Mouse (Mus musculus) gastrocnemius, adult 2 months (tissue): ENCODE measurements around the gene Sel1l3. TPM values are rescaled to one million over a fixed set of nuclear protein-coding genes. Genes with fewer than 3 reads are reported as not detected.

Experiments used
- DNase-seq: peaks from one replicate; pipeline ENCODE4 v3.0.0; 2022
- H3K27ac ChIP-seq: fragments of 200-600 bp; 2 replicates; pipeline ENCODE4 v1.8.1; 2022; ENCODE audit warnings: mild to moderate bottlenecking
- H3K4me3 ChIP-seq: fragments of 200-600 bp; 2 replicates; pipeline ENCODE4 v1.8.1; 2022; ENCODE audit warnings: mild to moderate bottlenecking, moderate library complexity
- CTCF ChIP-seq: fragments of 200-600 bp; IDR thresholded peaks from 2 replicates; pipeline ENCODE4 v1.8.1; 2022; ENCODE audit warnings: antibody characterized with exemption, mild to moderate bottlenecking, moderate library complexity
- intact Hi-C: fragments of 180-260 bp; cut with DNase I; formaldehyde crosslinking; loops from one replicate; pipeline ENCODE4 v1.15.1; 2025
- total RNA-seq, 2 experiments: library from RNA; stranded (reverse); gene quantifications; 2 replicates each; pipeline ENCODE4 v1.2.3; 2021

Sel1l3 gene
- total RNA-seq, 2 experiments from 2014 or later: 59.8 to 69.4 TPM

- DNase-seq: no peak
- Histone ChIP-seq H3K4me3 (no peak overlapping the region), H3K27ac (no peak overlapping the region)
- intact Hi-C loops: no loop called here
- no peak for TF ChIP-seq CTCF
Measured at GRCm38 (mm10) chr5:53239831-53240440, 26.2 kb upstream of the Sel1l3 start.

GRCm38 (mm10) chr5:53239189-53239588, 25.5 kb upstream of the Sel1l3 start:
- no peak overlapping the region for H3K4me3 ChIP-seq
- H3K27ac ChIP-seq: no peak overlapping the region
- intact Hi-C loops: no loop called here
- no peak for DNase-seq
- TF ChIP-seq CTCF: no peak

- Histone ChIP-seq H3K4me3 (no peak overlapping the region), H3K27ac (no peak overlapping the region)
- peak; percentile 75 for DNase-seq
- TF ChIP-seq CTCF: no peak
- intact Hi-C loops: no loop called here
Measured at GRCm38 (mm10) chr5:53238761-53239160, 25.0 kb upstream of the Sel1l3 start.

GRCm38 (mm10) chr5:53236749-53237148, 23.0 kb upstream of the Sel1l3 start:
- intact Hi-C loops: no loop called here
- Histone ChIP-seq H3K27ac (no peak overlapping the region), H3K4me3 (no peak overlapping the region)
- DNase-seq: no peak
- TF ChIP-seq CTCF: no peak

GRCm38 (mm10) chr5:53236136-53236535, 22.4 kb upstream of the Sel1l3 start:
- intact Hi-C loops: no loop called here
- no peak overlapping the region for H3K4me3 ChIP-seq
- TF ChIP-seq CTCF: no peak
- no peak overlapping the region for H3K27ac ChIP-seq
- DNase-seq: peak; percentile 42

GRCm38 (mm10) chr5:53235551-53235950, 21.8 kb upstream of the Sel1l3 start:
- Histone ChIP-seq H3K27ac (no peak overlapping the region), H3K4me3 (no peak overlapping the region)
- intact Hi-C loops: no loop called here
- no peak for TF ChIP-seq CTCF
- DNase-seq: no peak

- intact Hi-C loops: no loop called here
- Histone ChIP-seq H3K27ac (no peak overlapping the region), H3K4me3 (no peak overlapping the region)
- TF ChIP-seq CTCF: no peak
- no peak for DNase-seq
Measured at GRCm38 (mm10) chr5:53230560-53230959, 16.8 kb upstream of the Sel1l3 start.

- Histone ChIP-seq H3K27ac (no peak overlapping the region), H3K4me3 (no peak overlapping the region)
- intact Hi-C loops: no loop called here
- no peak for DNase-seq
- TF ChIP-seq CTCF: no peak
Measured at GRCm38 (mm10) chr5:53225434-53225833, 11.7 kb upstream of the Sel1l3 start.

GRCm38 (mm10) chr5:53214801-53215200, 1.1 kb upstream of the Sel1l3 start:
- DNase-seq: no peak
- Histone ChIP-seq H3K4me3 (peak overlapping the region; percentile 28; the same call in 1 of the 2 replicates), H3K27ac (peak overlapping the region; percentile 93)
- intact Hi-C loops: loop anchor here (2.0 kb wide), 1 partner anchor 44 kb away; no protein-coding TSS in a partner anchor
- no peak for TF ChIP-seq CTCF

- Histone ChIP-seq H3K27ac (peak overlapping the region; percentile 93), H3K4me3 (peak overlapping the region; percentile 90)
- TF ChIP-seq CTCF: no peak
- peak; percentile 69 for DNase-seq
- intact Hi-C loops: loop anchor here (2.0 kb wide), 1 partner anchor 44 kb away; no protein-coding TSS in a partner anchor
Measured at GRCm38 (mm10) chr5:53214362-53214761, 635 bp upstream of the Sel1l3 start.

GRCm38 (mm10) chr5:53212782-53213710, 681 bp downstream of the Sel1l3 start:
- TF ChIP-seq CTCF: no peak
- intact Hi-C loops: loop anchor here (2.0 kb wide), 1 partner anchor 54 kb away; the partner anchor contains the start of gene Smim20
- DNase-seq: peak; percentile 81

GRCm38 (mm10) chr5:53212087-53212781, 1.5 kb downstream of the Sel1l3 start:
- no peak for TF ChIP-seq CTCF
- intact Hi-C loops: loop anchor here (2.0 kb wide), 1 partner anchor 55 kb away; the partner anchor contains the start of gene Smim20
- Histone ChIP-seq H3K27ac (peak overlapping the region; percentile 93), H3K4me3 (peak overlapping the region; percentile 90)
- peak; percentile 64 for DNase-seq

More at GRCm38 (mm10) chr5:53212782-53213710, 681 bp downstream of the Sel1l3 start:
- Histone ChIP-seq H3K27ac (peak overlapping the region; percentile 93), H3K4me3 (peak overlapping the region; percentile 90)
